Mouse (Mus musculus) central nervous system, embryonic 14 days (tissue): ENCODE results near the gene Vmn1r189. TPM values are rescaled to one million over a fixed set of nuclear protein-coding genes. Genes with fewer than 3 reads are reported as not detected.

ENCODE experiments used
- polyA plus RNA-seq: library from polyadenylated mRNA; depleted of rRNA; stranded (reverse); fragments of >200 nt; gene quantifications from 2 replicates; pipeline ENCODE4 v1.2.3, GENCODE M21; 2012; rRNA removed

Gene Vmn1r189
- polyA plus RNA-seq: not detected in 2 replicates

DNA sequence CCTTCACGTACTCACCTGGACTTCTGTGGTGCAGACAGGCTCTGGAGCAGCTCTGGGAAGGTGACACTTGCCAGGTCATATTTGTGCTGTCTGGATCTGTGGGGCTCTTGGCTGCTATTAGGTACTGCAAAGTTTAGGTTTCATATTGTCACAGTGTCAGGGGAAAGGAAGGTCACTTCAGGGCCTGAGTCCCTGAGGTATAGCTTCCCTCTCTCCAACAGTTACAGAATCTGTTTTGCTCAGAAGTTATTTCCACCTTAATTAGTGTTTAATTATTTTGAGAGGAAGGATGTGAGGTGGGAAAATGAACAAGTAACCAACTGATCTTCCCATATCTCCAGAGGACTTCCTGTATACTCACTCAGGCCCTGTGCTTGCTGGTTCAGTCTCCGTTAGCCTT lies at the start of gene Vmn1r189:
Vmn1r189 (minus strand) TSS at position 101 of the 400 bp plus-strand sequence.

DNA sequence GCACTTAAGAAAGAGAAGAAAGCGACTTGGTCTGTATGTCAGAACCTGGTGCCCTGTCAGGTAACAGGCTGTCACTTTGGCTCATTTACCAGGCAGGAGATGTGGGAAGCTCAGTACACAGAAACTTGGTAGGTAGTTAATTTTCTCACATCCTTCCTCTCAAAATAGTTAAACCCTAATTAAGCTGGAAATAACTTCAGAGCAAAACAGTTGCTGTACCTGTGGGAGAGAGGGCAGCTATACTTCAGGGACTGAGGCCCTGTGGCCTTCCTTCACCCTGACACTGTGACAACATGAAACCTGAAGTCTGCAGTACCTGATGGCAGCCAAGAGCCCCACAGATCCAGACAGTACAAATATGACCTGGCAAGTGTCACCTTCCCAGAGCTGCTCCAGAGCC lies 21.5 kb downstream of the Vmn1r189 start, which contains the start of gene Vmn1r188:
Vmn1r188 (plus strand) TSS at position 301 of the 400 bp plus-strand sequence.

Other genes starting within 250 kb of the Vmn1r189 start
- 13.1 and 15.7 TPM in 2 replicates for gene Zfp184, start 160.7 kb downstream of the Vmn1r189 start, polyA plus RNA-seq
- not detected in 2 replicates for gene Pom121l2, start 124.6 kb downstream of the Vmn1r189 start, polyA plus RNA-seq
- 0.09 and 0.18 TPM in 2 replicates for gene Prss16, start 96.1 kb downstream of the Vmn1r189 start, polyA plus RNA-seq
- gene Hist1h2ah, start 70.3 kb downstream of the Vmn1r189 start, polyA plus RNA-seq: 2.9 and 4.5 TPM in 2 replicates
- 11.7 and 20.3 TPM in 2 replicates for gene Hist1h2bk, start 70.0 kb downstream of the Vmn1r189 start, polyA plus RNA-seq
- gene Hist1h4i, start 64.5 kb downstream of the Vmn1r189 start, polyA plus RNA-seq: 26.1 and 35.7 TPM in 2 replicates
- 32.8 and 39.2 TPM in 2 replicates for gene Hist1h2ag, start 62.9 kb downstream of the Vmn1r189 start, polyA plus RNA-seq
- gene Hist1h2bj, start 62.6 kb downstream of the Vmn1r189 start, polyA plus RNA-seq: 11.0 and 15.5 TPM in 2 replicates
- under 0.01 TPM in 1 of 2 replicates, not detected in the other for gene Vmn1r188, start 21.4 kb downstream of the Vmn1r189 start, polyA plus RNA-seq
- not detected in 2 replicates for gene Vmn1r191, start 78.1 kb upstream of the Vmn1r189 start, polyA plus RNA-seq
- not detected in 2 replicates for gene Vmn1r192, start 85.3 kb upstream of the Vmn1r189 start, polyA plus RNA-seq
- not detected in 2 replicates for gene Vmn1r193, start 117.3 kb upstream of the Vmn1r189 start, polyA plus RNA-seq
- not detected in 2 replicates for gene Vmn1r194, start 138.4 kb upstream of the Vmn1r189 start, polyA plus RNA-seq
- not detected in 2 replicates for gene Vmn1r195, start 164.7 kb upstream of the Vmn1r189 start, polyA plus RNA-seq
- not detected in 2 replicates for gene Vmn1r196, start 184.1 kb upstream of the Vmn1r189 start, polyA plus RNA-seq
- gene Vmn1r197, start 218.8 kb upstream of the Vmn1r189 start, polyA plus RNA-seq: not detected in 2 replicates
- not detected in 2 replicates for gene Vmn1r198, start 244.5 kb upstream of the Vmn1r189 start, polyA plus RNA-seq